Mouse (Mus musculus): Measurements from ENCODE around the gene Hspa12a. TPM values are rescaled to one million over a fixed set of nuclear protein-coding genes. Genes with fewer than 3 reads are reported as not detected.

Hspa12a gene
- polyA plus RNA-seq, 1 experiment: 20.7 TPM

Other genes starting within 250 kb of the Hspa12a start
- not detected in 2 replicates for gene Pnliprp1, start 214.8 kb downstream of the Hspa12a start, polyA plus RNA-seq (2012; ENCODE audit: insufficient read depth, insufficient read length, missing spikeins)
- gene Pnliprp2, start 183.9 kb downstream of the Hspa12a start, polyA plus RNA-seq (2012; ENCODE audit: insufficient read depth, insufficient read length, missing spikeins): not detected in 2 replicates
- gene 1700019N19Rik, start 149.2 kb downstream of the Hspa12a start, polyA plus RNA-seq (2012; ENCODE audit: insufficient read depth, insufficient read length, missing spikeins): not detected in 2 replicates
- gene Eno4, start 229 bp downstream of the Hspa12a start, polyA plus RNA-seq (2012; ENCODE audit: insufficient read depth, insufficient read length, missing spikeins): not detected in 2 replicates
- 19.4 and 34.7 TPM in 2 replicates for gene Shtn1, start 132.4 kb upstream of the Hspa12a start, polyA plus RNA-seq (2012; ENCODE audit: insufficient read depth, insufficient read length, missing spikeins)
- not detected in 2 replicates for gene Vax1, start 226.4 kb upstream of the Hspa12a start, polyA plus RNA-seq (2012; ENCODE audit: insufficient read depth, insufficient read length, missing spikeins)